Mouse (Mus musculus): ENCODE results near the gene Stap2.

DNA sequence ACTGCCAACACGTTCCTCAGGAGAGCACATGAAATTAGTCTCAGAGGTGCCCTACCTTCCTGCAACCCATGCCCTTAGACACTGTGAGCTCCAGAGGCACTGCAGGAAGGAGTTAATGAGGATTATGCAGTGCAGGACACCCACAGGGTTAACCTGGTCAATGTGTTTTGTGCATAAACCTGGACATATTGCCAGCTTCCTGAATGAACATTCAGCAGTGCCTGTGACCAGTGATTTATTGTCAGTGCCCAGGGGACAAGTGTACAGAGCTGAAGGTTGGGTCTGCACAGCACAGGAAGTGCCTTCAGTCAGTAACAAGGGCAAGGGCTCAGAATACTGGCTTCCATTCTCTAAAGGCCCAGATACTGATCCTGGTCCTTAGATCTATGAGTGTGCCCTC lies 21.5 kb upstream of the Stap2 start:
- TF ChIP-seq CTCF (IDR thresholded peaks at IDR 0.05) = no peak
- TF ChIP-seq POLR2A (IDR thresholded peaks at IDR 0.05; ENCODE audit: insufficient read depth, low read depth, low read length) = no peak
